Mouse (Mus musculus): ENCODE measurements at regions not wholly inside any gene's neighbourhood (a gene's known extent, or its start where the extent isn't known, plus 50 kb on each side); places are given as distances from the start of the nearest gene placed in this dataset.

GRCm38 (mm10) chr9:92661938-92662337 is 119.9 kb downstream of the Plod2 start:
- intact Hi-C loops (cut with DNase I) = no loop called here
- no peak for DNase-seq (ENCODE audit: low spot score)

- intact Hi-C loops (cut with DNase I) = no loop called here
- DNase-seq (ENCODE audit: low spot score) = no peak
Measured at GRCm38 (mm10) chr9:92667361-92667881, 125.4 kb downstream of the Plod2 start.

GRCm38 (mm10) chr9:92671966-92672365 is 129.9 kb downstream of the Plod2 start:
- intact Hi-C loops (cut with DNase I) = no loop called here
- DNase-seq (ENCODE audit: low spot score) = no peak

GRCm38 (mm10) chr9:92694361-92695016 is 152.5 kb downstream of the Plod2 start:
- intact Hi-C loops (cut with DNase I) = no loop called here
- no peak for DNase-seq (ENCODE audit: low spot score)

GRCm38 (mm10) chr9:92697971-92698370 is 155.9 kb downstream of the Plod2 start:
- intact Hi-C loops (cut with DNase I) = no loop called here
- DNase-seq (ENCODE audit: low spot score) = no peak

GRCm38 (mm10) chr9:92704752-92705151 is 162.7 kb downstream of the Plod2 start:
- no peak for DNase-seq (ENCODE audit: low spot score)
- intact Hi-C loops (cut with DNase I) = no loop called here

- intact Hi-C loops (cut with DNase I) = no loop called here
Measured at GRCm38 (mm10) chr9:92707011-92707410, 165.0 kb downstream of the Plod2 start.

GRCm38 (mm10) chr9:92717176-92717575 is 175.2 kb downstream of the Plod2 start:
- intact Hi-C loops (cut with DNase I) = no loop called here
- no peak for DNase-seq (ENCODE audit: low spot score)

More at GRCm38 (mm10) chr9:92707011-92707410, 165.0 kb downstream of the Plod2 start:
- no peak for DNase-seq (ENCODE audit: low spot score)

- intact Hi-C loops (cut with DNase I) = no loop called here
- DNase-seq (ENCODE audit: low spot score) = no peak
Measured at GRCm38 (mm10) chr9:92718337-92718736, 176.3 kb downstream of the Plod2 start.

- no peak for DNase-seq (ENCODE audit: low spot score)
- intact Hi-C loops (cut with DNase I) = no loop called here
Measured at GRCm38 (mm10) chr9:92719251-92719650, 177.2 kb downstream of the Plod2 start.

- intact Hi-C loops (cut with DNase I) = no loop called here
- no peak for DNase-seq (ENCODE audit: low spot score)
Measured at GRCm38 (mm10) chr9:92728864-92729263, 186.8 kb downstream of the Plod2 start.

GRCm38 (mm10) chr9:92731396-92731795 is 189.4 kb downstream of the Plod2 start:
- no peak for DNase-seq (ENCODE audit: low spot score)
- intact Hi-C loops (cut with DNase I) = no loop called here

- no peak for DNase-seq (ENCODE audit: low spot score)
- intact Hi-C loops (cut with DNase I) = no loop called here
Measured at GRCm38 (mm10) chr9:92767532-92767931, 225.5 kb downstream of the Plod2 start.

GRCm38 (mm10) chr9:92768432-92768831 is 226.4 kb downstream of the Plod2 start:
- intact Hi-C loops (cut with DNase I) = no loop called here
- DNase-seq (ENCODE audit: low spot score) = no peak

- DNase-seq (ENCODE audit: low spot score) = no peak
Measured at GRCm38 (mm10) chr9:92769528-92769927, 227.5 kb downstream of the Plod2 start.

GRCm38 (mm10) chr9:92771002-92771401 is 229.0 kb downstream of the Plod2 start:
- intact Hi-C loops (cut with DNase I) = no loop called here
- no peak for DNase-seq (ENCODE audit: low spot score)

More at GRCm38 (mm10) chr9:92769528-92769927, 227.5 kb downstream of the Plod2 start:
- intact Hi-C loops (cut with DNase I) = no loop called here

- no peak for DNase-seq (ENCODE audit: low spot score)
- intact Hi-C loops (cut with DNase I) = no loop called here
Measured at GRCm38 (mm10) chr9:92771716-92772115, 229.7 kb downstream of the Plod2 start.

GRCm38 (mm10) chr9:92782922-92783454 is 241.0 kb downstream of the Plod2 start:
- no peak for DNase-seq (ENCODE audit: low spot score)
- intact Hi-C loops (cut with DNase I) = no loop called here

GRCm38 (mm10) chr9:92799695-92800094 is 257.7 kb downstream of the Plod2 start:
- intact Hi-C loops (cut with DNase I) = no loop called here
- no peak for DNase-seq (ENCODE audit: low spot score)

GRCm38 (mm10) chr9:92809469-92809868 is 267.4 kb downstream of the Plod2 start:
- no peak for DNase-seq (ENCODE audit: low spot score)
- intact Hi-C loops (cut with DNase I) = no loop called here

GRCm38 (mm10) chr9:92820721-92821120 is 278.7 kb downstream of the Plod2 start:
- no peak for DNase-seq (ENCODE audit: low spot score)
- intact Hi-C loops (cut with DNase I) = no loop called here
